Comparison of ENCODE assay signal across 18 mouse cellular contexts in genomic region chr8:125268181-125268705, GRCm38 (mm10).
DNase-seq lines count a peak whose midpoint lies in the region; ATAC-seq lines count a peak whose summit lies in the region.
"Had no signal": no experiment of that assay in that cellular context is flagged by ENCODE, and none has a peak within 500 bp of the region (broad histone marks: within the 10 kb centered on the region; RNA-seq: fewer than 3 reads in every experiment).

No protein-coding gene starts in this region.

- H3K9ac ChIP-seq in forebrain, embryonic 13.5 days: no peak overlapping the region
- no peak overlapping the region for H3K9ac ChIP-seq in forebrain, embryonic 16.5 days (replicated peaks; ENCODE audit: low read depth, low read length)
- no peak overlapping the region for H3K9ac ChIP-seq in hindbrain, embryonic 16.5 days (ENCODE audit: low read depth, low read length)
- H3K9ac ChIP-seq in hindbrain, embryonic 13.5 days: no peak overlapping the region
- H3K9ac ChIP-seq: forebrain, embryonic 15.5 days; lung, embryonic 15.5 days; midbrain, embryonic 12.5 days; stomach, embryonic 15.5 days had no signal

- WGBS in forebrain, embryonic 13.5 days: 44% methylated on average over 6 of the region's 6 CpGs
- 21% methylated on average over 6 of the region's 6 CpGs for WGBS in forebrain, embryonic 16.5 days
- WGBS in hindbrain, embryonic 16.5 days: 49% methylated on average over 6 of the region's 6 CpGs
- 58% methylated on average over 6 of the region's 6 CpGs for WGBS in hindbrain, embryonic 13.5 days

- H3K9me3 ChIP-seq in forebrain, embryonic 13.5 days (replicated peaks): no peaks in the 10 kb centered on the region
- no peaks in the 10 kb centered on the region for H3K9me3 ChIP-seq in forebrain, embryonic 16.5 days (ENCODE audit: control insufficient read depth, low read length)
- no peaks in the 10 kb centered on the region for H3K9me3 ChIP-seq in hindbrain, embryonic 16.5 days (ENCODE audit: control insufficient read depth, low read length)
- H3K9me3 ChIP-seq in hindbrain, embryonic 13.5 days: no peaks in the 10 kb centered on the region
- H3K9me3 ChIP-seq: forebrain, embryonic 15.5 days; lung, embryonic 15.5 days; midbrain, embryonic 12.5 days; stomach, embryonic 15.5 days had no signal

- H3K4me1 ChIP-seq in forebrain, embryonic 13.5 days: peaks cover 17% of the 10 kb centered on the region
- peaks cover 5% of the 10 kb centered on the region; the same call in 1 of the 2 replicates for H3K4me1 ChIP-seq in forebrain, embryonic 16.5 days (replicated peaks; ENCODE audit: control insufficient read depth, insufficient read depth, low read length)
- peaks cover 4% of the 10 kb centered on the region; the same call in 1 of the 2 replicates for H3K4me1 ChIP-seq in hindbrain, embryonic 16.5 days (ENCODE audit: control insufficient read depth, insufficient read depth, low read depth, low read length)
- 0 out of 2 replicates have a peak, but pooled peaks cover 7% of the 10 kb centered on the region for H3K4me1 ChIP-seq in hindbrain, embryonic 13.5 days (replicated peaks)

- H3K36me3 ChIP-seq in forebrain, embryonic 13.5 days (ENCODE audit: poor library complexity, severe bottlenecking): no peaks in the 10 kb centered on the region
- H3K36me3 ChIP-seq in forebrain, embryonic 16.5 days (ENCODE audit: control insufficient read depth, insufficient read depth): no peaks in the 10 kb centered on the region
- H3K36me3 ChIP-seq in hindbrain, embryonic 16.5 days (ENCODE audit: control insufficient read depth, insufficient read depth, low read length): no peaks in the 10 kb centered on the region
- no peaks in the 10 kb centered on the region for H3K36me3 ChIP-seq in hindbrain, embryonic 13.5 days
- H3K36me3 ChIP-seq: forebrain, embryonic 15.5 days; lung, embryonic 15.5 days; midbrain, embryonic 12.5 days; stomach, embryonic 15.5 days had no signal

- ATAC-seq in forebrain, embryonic 13.5 days: 0 out of 2 replicates have a peak, but pooled peaks have one; percentile 30
- no peak for ATAC-seq in forebrain, embryonic 16.5 days
- no peak for ATAC-seq in hindbrain, embryonic 16.5 days
- ATAC-seq in hindbrain, embryonic 13.5 days (ENCODE audit: low FRiP score): no peak
- ATAC-seq: forebrain, embryonic 15.5 days had no signal

- H3K27ac ChIP-seq in forebrain, embryonic 13.5 days: no peak overlapping the region
- no peak overlapping the region for H3K27ac ChIP-seq in forebrain, embryonic 16.5 days (ENCODE audit: low read length)
- H3K27ac ChIP-seq in hindbrain, embryonic 16.5 days (ENCODE audit: low read depth, low read length): peak overlapping the region; percentile 19; the same call in 1 of the 2 replicates
- no peak overlapping the region for H3K27ac ChIP-seq in hindbrain, embryonic 13.5 days
- H3K27ac ChIP-seq: forebrain, embryonic 15.5 days; lung, embryonic 15.5 days; midbrain, embryonic 12.5 days; stomach, embryonic 15.5 days had no signal

- no peak overlapping the region for H3K4me2 ChIP-seq in forebrain, embryonic 13.5 days
- no peak overlapping the region for H3K4me2 ChIP-seq in forebrain, embryonic 16.5 days (ENCODE audit: low read length)
- H3K4me2 ChIP-seq in hindbrain, embryonic 16.5 days (ENCODE audit: low read length): no peak overlapping the region
- H3K4me2 ChIP-seq in hindbrain, embryonic 13.5 days: no peak overlapping the region
- H3K4me2 ChIP-seq: forebrain, embryonic 15.5 days; lung, embryonic 15.5 days; midbrain, embryonic 12.5 days; stomach, embryonic 15.5 days had no signal

- peak; percentile 24 for DNase-seq in right cerebral cortex, postnatal 4 days
- no peak for DNase-seq in right cerebral cortex, postnatal 36 days (ENCODE audit: low spot score in 2 of 2)
- DNase-seq in embryo, embryonic 11 days: no peak
- no peak for DNase-seq in adrenal gland, postnatal 25 days
- DNase-seq: adrenal gland, postnatal 14 days; cerebellum, adult 9-11 months; kidney, postnatal 4 days; right cerebral cortex, adult 18-20 months; spleen, adult 18-20 months; thymus, adult 2 months had no signal

- no peaks in the 10 kb centered on the region for H3K27me3 ChIP-seq in forebrain, embryonic 13.5 days
- no peaks in the 10 kb centered on the region for H3K27me3 ChIP-seq in forebrain, embryonic 16.5 days (replicated peaks; ENCODE audit: control insufficient read depth, insufficient read depth, low read length)
- no peaks in the 10 kb centered on the region for H3K27me3 ChIP-seq in hindbrain, embryonic 16.5 days (replicated peaks; ENCODE audit: control insufficient read depth, insufficient read depth, low read length)
- H3K27me3 ChIP-seq in hindbrain, embryonic 13.5 days: 0 out of 2 replicates have a peak, but pooled peaks cover 6% of the 10 kb centered on the region
- H3K27me3 ChIP-seq: forebrain, embryonic 15.5 days; lung, embryonic 15.5 days; stomach, embryonic 15.5 days had no signal

- no peak overlapping the region for H3K4me3 ChIP-seq in forebrain, embryonic 13.5 days
- H3K4me3 ChIP-seq in forebrain, embryonic 16.5 days (replicated peaks; ENCODE audit: low read length): no peak overlapping the region
- no peak overlapping the region for H3K4me3 ChIP-seq in hindbrain, embryonic 16.5 days (ENCODE audit: low read length)
- H3K4me3 ChIP-seq in hindbrain, embryonic 13.5 days: no peak overlapping the region
- H3K4me3 ChIP-seq: forebrain, embryonic 15.5 days; lung, embryonic 15.5 days; midbrain, embryonic 12.5 days; stomach, embryonic 15.5 days had no signal
